Mouse (Mus musculus) liver, embryonic 12.5 days (tissue): ENCODE measurements around the gene Six5. TPM values are rescaled to one million over a fixed set of nuclear protein-coding genes. Genes with fewer than 3 reads are reported as not detected.
A peak's percentile ranks its signal among the peaks of the same experiment; 100 is the strongest.

Experiments used
- ATAC-seq: fragments of 200-750 bp; cut with Nextera tagmentation; 2 replicates; pipeline ENCODE4 v1.8.0; 2017; ENCODE audit warnings: moderate number of reproducible peaks, mild to moderate bottlenecking, moderate library complexity
- H3K27ac ChIP-seq: fragments of 300-500 bp; sonication (generic); 2 replicates; pipeline ENCODE4 v1.5.1; 2016; ENCODE audit warnings: mild to moderate bottlenecking
- H3K27me3 ChIP-seq: fragments of 300-500 bp; sonication (generic); replicated peaks from 2 replicates; pipeline ENCODE4 v1.6.1; 2016; ENCODE audit warnings: mild to moderate bottlenecking, moderate library complexity
- H3K36me3 ChIP-seq: fragments of 300-500 bp; sonication (generic); 2 replicates; pipeline ENCODE4 v1.6.1; 2016; ENCODE audit warnings: mild to moderate bottlenecking, moderate library complexity
- H3K4me1 ChIP-seq: fragments of 300-500 bp; sonication (generic); 2 replicates; pipeline ENCODE4 v1.6.1; 2016
- H3K4me2 ChIP-seq: fragments of 300-500 bp; sonication (generic); 2 replicates; pipeline ENCODE4 v1.6.1; 2016; ENCODE audit warnings: mild to moderate bottlenecking, moderate library complexity
- H3K4me3 ChIP-seq: fragments of 300-500 bp; sonication (generic); 2 replicates; pipeline ENCODE4 v1.5.1; 2016; ENCODE audit warnings: mild to moderate bottlenecking, moderate library complexity
- H3K9ac ChIP-seq: fragments of 300-500 bp; sonication (generic); 2 replicates; pipeline ENCODE4 v1.6.1; 2016; ENCODE audit warnings: mild to moderate bottlenecking, moderate library complexity
- H3K9me3 ChIP-seq: fragments of 300-500 bp; sonication (generic); replicated peaks from 2 replicates; pipeline ENCODE4 v1.6.1; 2016; ENCODE audit warnings: mild to moderate bottlenecking, moderate library complexity
- whole genome bisulfite sequencing: fragments of 180-500 bp; shearing (Covaris S2); methylation state at CpG from one replicate; pipeline ENCODE4 v1.1.7; 2016; ENCODE audit not compliant: insufficient replicate concordance; 5-methylcytosine and 5-hydroxymethylcytosine counted together
- polyA plus RNA-seq: library from polyadenylated mRNA; unstranded; fragments of >200 nt; fragmentation: Nextera tagmentation; extraction: Ambion mirVana; gene quantifications from 2 replicates; pipeline ENCODE4 v1.2.1, GENCODE M21; 2016

The Six5 gene
- 1.8 TPM in 2 replicates for polyA plus RNA-seq

DNA sequence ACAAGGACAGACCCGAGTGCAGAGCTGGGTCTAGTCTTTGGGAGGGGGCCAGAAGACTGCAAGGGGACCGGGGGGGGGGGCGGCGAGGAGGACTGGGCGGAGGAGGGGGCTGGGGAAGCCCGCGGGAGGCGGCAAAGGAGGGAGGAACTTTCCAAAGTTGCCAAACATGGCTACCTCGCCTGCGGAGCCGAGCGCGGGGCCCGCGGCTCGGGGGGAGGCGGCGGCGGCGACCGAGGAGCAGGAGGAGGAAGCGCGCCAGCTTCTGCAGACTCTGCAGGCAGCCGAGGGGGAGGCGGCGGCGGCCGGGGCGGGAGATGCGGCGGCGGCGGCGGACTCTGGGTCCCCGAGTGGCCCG lies at the start of gene Six5:
Six5 (plus strand) TSS at position 124 of the 355 bp plus-strand sequence.
- peaks cover 60% of the 10 kb centered on the region for H3K4me1 ChIP-seq

DNA sequence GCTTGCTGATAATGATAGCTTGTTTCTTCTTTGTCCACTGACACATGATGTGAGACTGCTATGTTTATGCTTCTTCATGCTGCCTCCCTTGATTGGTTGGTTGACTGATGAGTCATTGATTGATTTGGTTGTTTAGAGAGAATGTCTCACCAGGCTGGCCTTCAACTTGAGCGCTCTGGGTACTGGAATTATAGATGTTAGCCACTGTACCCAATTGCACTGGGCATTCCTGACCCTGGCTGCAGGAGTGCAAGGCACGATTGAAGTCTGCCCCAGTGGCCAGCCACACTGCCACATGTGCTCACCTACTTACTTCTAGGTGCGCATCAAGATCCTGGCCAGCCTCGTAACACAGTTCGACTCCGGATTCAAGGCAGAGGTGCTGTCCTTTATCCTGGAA lies 49.8 kb upstream of the Six5 start:
- no peaks in the 10 kb centered on the region for H3K4me1 ChIP-seq
- 93% methylated on average over 6 of the region's 6 CpGs for WGBS
- no peak overlapping the region for H3K4me2 ChIP-seq
- no peak for ATAC-seq
- H3K4me3 ChIP-seq: no peak overlapping the region
- no peaks in the 10 kb centered on the region for H3K9me3 ChIP-seq
- no peak overlapping the region for H3K27ac ChIP-seq
- no peaks in the 10 kb centered on the region for H3K27me3 ChIP-seq
- H3K36me3 ChIP-seq: peaks cover 100% of the 10 kb centered on the region
- no peak overlapping the region for H3K9ac ChIP-seq

More for the DNA sequence above, at the start of gene Six5:
- peak within 1 kb of the TSS; percentile 98 for H3K4me2 ChIP-seq
- no peaks in the 10 kb centered on the region for H3K9me3 ChIP-seq
- no peaks in the 10 kb centered on the region for H3K36me3 ChIP-seq
- peak within 1 kb of the TSS; percentile 66 for H3K4me3 ChIP-seq
- 2% methylated on average over 30 of the region's 36 CpGs for WGBS
- H3K27ac ChIP-seq: peak within 1 kb of the TSS; percentile 80
- no peak for ATAC-seq
- peak within 1 kb of the TSS; percentile 75 for H3K9ac ChIP-seq
- peaks cover 98% of the 10 kb centered on the region for H3K27me3 ChIP-seq

DNA sequence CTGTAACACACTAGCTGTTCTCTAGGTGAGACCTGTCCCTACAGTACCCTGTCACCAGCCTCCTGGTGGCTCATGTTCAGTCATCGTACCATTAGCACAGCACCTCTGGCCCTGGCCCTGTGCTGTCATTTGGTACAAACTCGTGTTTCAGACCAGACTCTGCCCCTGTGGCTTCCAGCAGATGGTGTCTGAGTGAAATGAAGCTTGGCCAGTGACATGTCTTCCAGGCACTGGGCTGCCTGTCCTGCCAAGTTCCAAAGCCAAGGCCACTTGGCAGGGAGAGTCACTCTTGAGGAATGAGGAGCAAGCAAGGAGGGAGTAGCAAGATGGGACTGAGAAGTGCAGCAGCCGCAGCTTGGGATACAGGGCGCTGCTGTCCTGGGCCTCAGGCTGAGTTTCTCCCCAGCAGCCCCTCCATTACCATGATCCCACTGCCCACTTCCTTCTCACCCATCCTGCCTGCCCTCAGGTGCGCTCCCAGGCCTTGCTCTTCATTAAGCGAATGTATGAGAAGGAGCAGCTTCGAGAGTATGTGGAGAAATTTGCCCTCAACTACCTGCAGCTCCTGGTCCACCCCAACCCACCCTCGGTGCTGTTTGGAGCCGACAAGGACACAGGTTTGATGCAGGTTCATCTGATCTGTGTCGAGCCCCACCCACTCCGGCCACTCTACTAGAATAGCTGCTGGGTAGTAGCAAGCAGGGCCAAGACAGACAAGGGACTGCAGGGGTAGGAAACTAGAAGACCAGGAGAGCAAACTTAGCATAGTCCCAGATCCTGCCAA lies 47.9 kb upstream of the Six5 start:
- H3K27ac ChIP-seq: no peak overlapping the region
- no peak overlapping the region for H3K9ac ChIP-seq
- no peaks in the 10 kb centered on the region for H3K27me3 ChIP-seq
- no peak overlapping the region for H3K4me3 ChIP-seq
- H3K9me3 ChIP-seq: no peaks in the 10 kb centered on the region
- H3K4me1 ChIP-seq: no peaks in the 10 kb centered on the region
- no peak for ATAC-seq
- peaks cover 100% of the 10 kb centered on the region for H3K36me3 ChIP-seq
- no peak overlapping the region for H3K4me2 ChIP-seq
- 92% methylated on average over 11 of the region's 11 CpGs for WGBS

DNA sequence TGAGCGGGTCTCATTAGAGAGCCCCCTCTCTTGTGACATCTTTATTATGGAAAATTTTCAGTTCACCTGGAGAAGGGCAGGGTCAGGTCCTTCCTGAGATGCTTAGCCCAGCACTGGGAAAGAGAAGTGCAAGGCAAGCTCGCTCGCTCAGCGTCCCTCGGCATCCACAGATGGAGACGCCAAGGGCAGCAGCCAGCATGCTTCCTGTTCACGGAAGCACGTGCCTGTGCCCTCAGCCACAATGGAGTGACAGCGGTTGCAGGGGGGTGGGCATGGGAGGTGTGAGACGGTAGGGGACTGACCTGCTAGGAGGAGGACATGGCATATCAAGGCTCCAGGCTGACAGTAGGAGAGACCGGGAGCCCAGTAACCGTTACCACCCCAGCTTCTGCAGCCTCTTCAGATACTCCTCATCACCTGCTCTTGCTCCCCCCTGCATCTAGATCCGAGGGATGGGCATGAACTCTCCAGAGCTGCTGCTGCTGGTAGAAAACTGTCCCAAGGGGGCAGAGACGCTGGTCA lies 46.3 kb upstream of the Six5 start:
- H3K36me3 ChIP-seq: peaks cover 100% of the 10 kb centered on the region
- no peak overlapping the region for H3K9ac ChIP-seq
- ATAC-seq: no peak
- no peak overlapping the region for H3K4me3 ChIP-seq
- H3K9me3 ChIP-seq: no peaks in the 10 kb centered on the region
- H3K27ac ChIP-seq: no peak overlapping the region
- H3K4me2 ChIP-seq: no peak overlapping the region
- no peaks in the 10 kb centered on the region for H3K4me1 ChIP-seq
- WGBS: 82% methylated on average over 14 of the region's 14 CpGs
- no peaks in the 10 kb centered on the region for H3K27me3 ChIP-seq

DNA sequence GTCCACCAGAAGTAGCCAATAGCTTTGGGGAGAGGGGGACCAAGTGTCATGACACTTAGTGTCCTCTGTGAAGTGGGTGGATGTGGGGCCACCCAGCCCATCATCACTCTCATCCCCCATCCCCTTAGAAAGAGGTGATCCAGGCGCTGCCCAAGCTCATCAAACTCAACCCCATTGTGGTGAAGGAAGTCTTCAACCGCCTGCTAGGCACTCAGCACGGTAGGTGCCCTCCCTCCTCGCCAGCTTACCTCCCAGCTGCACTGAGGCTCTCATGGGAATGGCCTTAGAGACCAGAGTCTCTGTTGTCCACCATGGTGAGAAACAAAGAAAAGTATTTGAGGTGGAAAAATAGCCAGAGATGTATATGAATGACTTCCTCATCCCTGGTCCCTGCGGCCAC lies 45.1 kb upstream of the Six5 start:
- ATAC-seq: no peak
- H3K4me1 ChIP-seq: no peaks in the 10 kb centered on the region
- H3K27me3 ChIP-seq: no peaks in the 10 kb centered on the region
- no peak overlapping the region for H3K27ac ChIP-seq
- H3K36me3 ChIP-seq: peaks cover 100% of the 10 kb centered on the region
- WGBS: 82% methylated on average over 5 of the region's 5 CpGs
- no peak overlapping the region for H3K4me3 ChIP-seq
- no peaks in the 10 kb centered on the region for H3K9me3 ChIP-seq
- no peak overlapping the region for H3K4me2 ChIP-seq
- H3K9ac ChIP-seq: no peak overlapping the region

DNA sequence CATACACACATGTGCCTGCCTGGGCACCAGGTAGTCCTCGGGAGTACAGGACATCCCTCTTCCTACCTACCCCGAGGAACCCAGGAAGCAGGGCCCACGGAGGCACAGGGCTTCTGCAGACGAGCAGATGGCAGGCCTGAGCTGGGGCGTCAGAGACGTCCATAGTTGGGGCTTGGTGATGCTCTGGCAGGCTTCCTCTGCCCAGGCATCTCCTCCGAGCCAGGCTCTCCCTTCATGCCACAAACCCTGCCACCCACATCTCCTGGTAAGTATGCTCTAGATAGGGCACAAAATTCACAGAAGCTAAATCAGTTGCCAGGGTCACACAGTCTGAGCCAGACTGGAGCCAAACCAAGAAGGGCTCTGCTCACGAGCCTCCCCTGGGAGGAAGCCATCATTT lies 44.2 kb upstream of the Six5 start:
- Histone ChIP-seq H3K4me3 (no peak overlapping the region), H3K27me3 (no peaks in the 10 kb centered on the region; the same call in 1 of the 2 replicates), H3K4me2 (no peak overlapping the region), H3K27ac (no peak overlapping the region), H3K9ac (peak overlapping the region; percentile 31; the same call in 1 of the 2 replicates), H3K36me3 (peaks cover 100% of the 10 kb centered on the region), H3K9me3 (no peaks in the 10 kb centered on the region), H3K4me1 (no peaks in the 10 kb centered on the region)
- ATAC-seq: no peak
- 82% methylated on average over 8 of the region's 8 CpGs for WGBS

DNA sequence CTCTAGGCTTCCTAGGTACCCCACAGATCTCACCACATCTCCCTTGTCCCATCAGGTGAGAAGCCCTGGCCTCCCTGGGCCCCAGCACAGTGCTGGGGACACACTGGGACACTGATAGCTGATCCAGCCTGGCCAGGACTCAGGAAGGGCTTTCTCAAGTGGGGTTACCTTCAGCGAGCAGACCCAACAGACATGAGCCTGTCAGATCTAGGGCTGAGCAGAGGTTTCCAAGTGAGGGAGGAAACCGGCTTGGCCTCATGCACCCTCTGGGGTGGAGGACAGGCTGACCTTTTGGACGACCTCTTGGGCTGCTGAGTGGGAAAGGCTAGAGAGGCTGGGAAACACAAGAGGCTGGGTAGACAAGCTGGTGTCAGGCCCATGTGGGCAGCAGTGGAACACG lies 43.2 kb upstream of the Six5 start:
- ATAC-seq: no peak
- Histone ChIP-seq H3K36me3 (peaks cover 93% of the 10 kb centered on the region), H3K9me3 (no peaks in the 10 kb centered on the region), H3K27me3 (no peaks in the 10 kb centered on the region; the same call in 1 of the 2 replicates), H3K9ac (no peak overlapping the region), H3K4me3 (no peak overlapping the region), H3K4me2 (no peak overlapping the region), H3K4me1 (no peaks in the 10 kb centered on the region), H3K27ac (no peak overlapping the region)
- 63% methylated on average over 4 of the region's 4 CpGs for WGBS

DNA sequence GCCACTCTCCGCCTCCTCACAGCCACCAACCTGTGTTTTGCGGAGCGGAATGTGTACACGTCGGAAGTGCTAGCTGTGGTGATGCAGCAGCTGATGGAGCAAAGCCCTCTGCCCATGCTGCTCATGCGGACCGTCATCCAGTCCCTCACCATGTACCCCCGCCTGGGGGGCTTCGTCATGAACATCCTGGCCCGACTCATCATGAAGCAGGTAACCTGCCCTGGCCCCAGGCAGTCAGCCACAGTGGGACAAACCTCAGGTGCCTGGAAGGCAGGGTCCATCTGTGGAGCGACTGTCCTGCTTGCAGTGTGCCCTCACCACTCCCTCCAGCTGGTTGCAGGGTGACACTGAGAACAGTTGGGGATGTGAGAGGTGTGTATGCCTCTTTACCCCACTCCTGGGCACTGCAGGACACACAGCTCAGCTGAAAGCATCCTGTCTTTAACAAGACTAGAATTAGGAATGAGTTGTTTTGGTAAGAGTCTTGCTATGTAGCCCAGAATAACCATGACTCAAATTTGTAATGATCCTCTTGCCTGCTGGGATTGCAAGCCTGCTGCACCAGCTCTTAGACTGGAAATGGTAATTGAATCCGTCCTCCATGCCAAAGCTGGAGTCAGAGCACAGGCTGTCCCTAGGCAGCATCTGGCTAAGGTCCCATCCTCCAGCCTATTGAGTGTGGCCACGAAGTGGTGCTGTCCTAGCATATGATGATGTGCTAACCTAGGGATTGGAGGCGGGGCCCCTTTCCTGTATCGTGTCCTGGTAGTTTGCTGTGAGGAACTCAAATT lies 41.9 kb upstream of the Six5 start:
- Histone ChIP-seq H3K27ac (no peak overlapping the region), H3K4me3 (no peak overlapping the region), H3K4me2 (no peak overlapping the region), H3K4me1 (no peaks in the 10 kb centered on the region), H3K36me3 (peaks cover 79% of the 10 kb centered on the region), H3K9ac (no peak overlapping the region), H3K9me3 (no peaks in the 10 kb centered on the region), H3K27me3 (no peaks in the 10 kb centered on the region; the same call in 1 of the 2 replicates)
- ATAC-seq: no peak
- WGBS: 84% methylated on average over 15 of the region's 15 CpGs

DNA sequence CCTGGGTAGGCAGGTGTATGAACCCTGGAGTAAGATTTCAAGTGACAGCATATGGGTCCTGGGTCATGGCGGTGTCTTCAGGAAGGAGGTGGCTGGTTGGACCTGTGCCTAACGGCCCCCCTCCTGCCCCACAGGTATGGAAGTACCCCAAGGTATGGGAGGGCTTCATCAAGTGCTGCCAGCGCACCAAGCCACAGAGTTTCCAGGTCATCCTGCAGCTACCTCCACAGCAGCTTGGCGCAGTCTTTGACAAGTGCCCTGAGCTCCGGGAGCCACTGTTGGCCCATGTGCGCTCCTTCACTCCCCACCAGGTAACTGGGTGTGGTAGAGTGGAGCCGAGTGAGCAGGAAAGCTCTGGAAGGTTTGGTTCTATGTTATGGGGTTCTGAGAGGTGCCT lies 41.3 kb upstream of the Six5 start:
- H3K4me1 ChIP-seq: no peaks in the 10 kb centered on the region
- WGBS: 85% methylated on average over 7 of the region's 7 CpGs
- ATAC-seq: no peak
- H3K27me3 ChIP-seq: no peaks in the 10 kb centered on the region; the same call in 1 of the 2 replicates
- H3K27ac ChIP-seq: no peak overlapping the region
- peaks cover 73% of the 10 kb centered on the region for H3K36me3 ChIP-seq
- no peak overlapping the region for H3K9ac ChIP-seq
- H3K4me2 ChIP-seq: no peak overlapping the region
- no peak overlapping the region for H3K4me3 ChIP-seq
- no peaks in the 10 kb centered on the region for H3K9me3 ChIP-seq

DNA sequence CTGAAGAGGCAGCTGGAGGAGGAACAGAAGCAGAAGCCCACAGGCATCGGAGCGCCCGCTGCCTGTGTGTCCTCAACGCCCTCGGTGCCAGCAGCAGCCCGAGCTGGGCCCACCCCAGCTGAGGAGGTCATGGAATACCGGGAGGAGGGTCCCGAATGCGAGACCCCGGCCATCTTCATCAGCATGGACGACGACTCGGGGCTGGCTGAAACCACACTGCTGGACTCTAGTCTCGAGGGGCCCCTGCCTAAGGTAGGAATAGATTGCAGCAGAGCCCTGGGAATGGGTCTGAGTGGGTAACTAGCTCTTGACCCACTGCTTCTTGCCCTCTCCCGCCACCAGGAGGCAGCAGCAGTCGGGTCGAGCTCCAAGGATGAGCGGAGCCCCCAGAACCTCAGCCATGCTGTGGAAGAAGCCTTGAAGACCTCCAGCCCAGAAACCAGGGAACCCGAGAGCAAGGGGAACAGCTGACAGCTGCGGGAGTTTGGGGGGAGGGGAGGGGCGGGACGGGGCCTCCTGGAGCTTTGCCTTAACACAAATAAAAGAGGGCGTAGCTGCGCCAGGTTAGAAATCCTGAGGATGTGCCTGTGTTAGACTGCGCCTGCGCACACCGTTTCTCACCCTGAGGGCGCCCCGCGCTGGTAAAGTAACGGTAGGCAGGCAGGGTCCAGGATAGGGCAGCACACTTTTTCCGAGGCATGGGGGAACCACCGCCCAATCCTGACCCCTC lies 40.2 kb upstream of the Six5 start, which contains the start of gene Rsph6a:
Rsph6a (plus strand) TSS at position 644 of the 730 bp plus-strand sequence.
- Histone ChIP-seq H3K4me1 (no peaks in the 10 kb centered on the region), H3K9me3 (no peaks in the 10 kb centered on the region), H3K4me3 (no peak within 1 kb of the TSS), H3K36me3 (peaks cover 62% of the 10 kb centered on the region), H3K27me3 (no peaks in the 10 kb centered on the region; the same call in 1 of the 2 replicates), H3K9ac (no peak within 1 kb of the TSS), H3K27ac (no peak within 1 kb of the TSS), H3K4me2 (no peak within 1 kb of the TSS)
- 60% methylated on average over 33 of the region's 33 CpGs for WGBS
- ATAC-seq: peak; percentile 28; the same call in 1 of the 2 replicates

DNA sequence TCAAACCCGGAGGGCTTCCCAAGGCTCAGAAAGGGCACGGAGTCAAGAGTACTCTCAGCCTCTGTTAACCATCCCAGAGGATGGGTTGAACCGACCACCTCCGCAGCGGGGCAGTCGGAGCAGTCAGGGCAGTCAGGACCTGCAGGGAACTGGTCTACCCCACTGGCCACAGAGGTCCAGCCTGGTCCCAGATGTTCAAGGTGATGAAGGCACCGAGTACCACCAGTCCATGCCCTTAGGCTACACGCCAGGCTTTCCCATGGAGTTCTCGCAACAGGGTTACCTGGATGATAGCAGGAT lies 39.7 kb upstream of the Six5 start:
- H3K36me3 ChIP-seq: peaks cover 57% of the 10 kb centered on the region
- no peak for ATAC-seq
- no peak overlapping the region for H3K9ac ChIP-seq
- WGBS: 79% methylated on average over 9 of the region's 9 CpGs
- no peaks in the 10 kb centered on the region; the same call in 1 of the 2 replicates for H3K27me3 ChIP-seq
- H3K4me1 ChIP-seq: no peaks in the 10 kb centered on the region
- H3K27ac ChIP-seq: no peak overlapping the region
- no peak overlapping the region for H3K4me3 ChIP-seq
- no peaks in the 10 kb centered on the region for H3K9me3 ChIP-seq
- H3K4me2 ChIP-seq: no peak overlapping the region
